Mouse (Mus musculus) liver, embryonic 14.5 days (tissue): ENCODE results near the gene Ccdc194.
A peak's percentile ranks its signal among the peaks of the same experiment; 100 is the strongest.
"Not testable (repeated sequence)": the region's sequence is repeated elsewhere in the genome, so short reads cannot be mapped to it uniquely, and the experiment has no call there.

Experiments
- CTCF ChIP-seq: IDR thresholded peaks from 2 replicates; pipeline ENCODE4 v1.5.1; 2016; ENCODE audit warnings: antibody characterized with exemption, low read depth, control low read depth
- EP300 ChIP-seq: IDR thresholded peaks from 2 replicates; pipeline ENCODE4 v1.6.1; 2016; ENCODE audit warnings: antibody characterized with exemption, low read depth

- peak; percentile 43; the same call in 1 of the 2 replicates for TF ChIP-seq CTCF
- TF ChIP-seq EP300, result not testable (repeated sequence)
These were observed 5.4 kb upstream of the Ccdc194 start for GRCm38 (mm10) chr8:71530735-71531467.
